Mouse (Mus musculus): ENCODE results near the gene Tagln2.
A peak's percentile ranks its signal among the peaks of the same experiment; 100 is the strongest.

Tagln2 gene

GRCm38 (mm10) chr1:172502145-172503110, 2.6 kb downstream of the Tagln2 start:
- DNase-seq (ENCODE audit: low read depth, low spot score): no peak

GRCm38 (mm10) chr1:172503111-172503997, 3.5 kb downstream of the Tagln2 start:
- no peak for DNase-seq (ENCODE audit: low read depth, low spot score)

GRCm38 (mm10) chr1:172504756-172505155, 4.9 kb downstream of the Tagln2 start:
- DNase-seq (ENCODE audit: low read depth, low spot score): no peak

DNA sequence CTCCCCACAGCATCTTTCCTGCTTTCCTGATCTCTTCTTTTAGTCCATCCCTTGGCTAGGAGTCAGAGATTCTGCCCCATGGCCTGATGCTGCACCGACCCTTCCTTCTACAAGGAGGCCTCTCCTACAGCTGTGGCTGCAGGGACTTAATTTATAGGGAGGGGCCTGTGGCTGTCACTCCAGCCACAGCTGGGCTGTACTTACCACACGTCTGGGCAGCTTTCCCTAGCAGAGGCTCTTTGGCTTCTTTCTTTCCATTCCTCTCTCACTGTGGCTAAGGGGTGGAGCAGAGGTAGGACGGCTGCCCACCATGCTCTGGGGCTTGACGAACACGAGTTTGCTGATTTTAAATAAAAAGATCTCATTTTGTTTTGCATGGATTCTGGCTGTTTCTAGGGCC, 7.2 kb downstream of the Tagln2 start:
- no peak for DNase-seq (ENCODE audit: low read depth, low spot score)

- no peak for DNase-seq (ENCODE audit: low read depth, low spot score)
Observed at GRCm38 (mm10) chr1:172507701-172508100, 7.9 kb downstream of the Tagln2 start.

GRCm38 (mm10) chr1:172508172-172508571, 8.3 kb downstream of the Tagln2 start:
- no peak for DNase-seq (ENCODE audit: low read depth, low spot score)

- no peak for DNase-seq (ENCODE audit: low read depth, low spot score)
Observed at GRCm38 (mm10) chr1:172509235-172509634, 9.4 kb downstream of the Tagln2 start.

DNA sequence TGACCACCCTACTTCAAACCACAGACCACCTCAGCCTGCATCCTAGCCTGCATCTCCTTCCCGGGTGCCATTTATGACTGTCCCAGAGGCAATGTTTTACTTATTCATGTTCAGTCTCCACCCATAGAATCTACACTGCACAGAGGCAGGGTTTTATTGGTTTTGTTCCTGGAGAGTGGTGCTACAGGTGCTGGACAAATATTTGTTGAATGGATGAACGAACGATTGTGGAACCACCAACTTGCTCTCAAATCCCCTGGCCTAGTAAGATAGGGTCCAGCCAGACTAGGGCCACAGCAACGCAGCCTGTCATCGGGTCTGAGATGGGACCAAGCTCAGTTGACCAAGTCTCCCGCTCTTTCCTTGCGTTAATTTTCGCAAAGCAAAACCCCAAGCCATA, 10.1 kb downstream of the Tagln2 start:
- DNase-seq (ENCODE audit: low read depth, low spot score): no peak

DNA sequence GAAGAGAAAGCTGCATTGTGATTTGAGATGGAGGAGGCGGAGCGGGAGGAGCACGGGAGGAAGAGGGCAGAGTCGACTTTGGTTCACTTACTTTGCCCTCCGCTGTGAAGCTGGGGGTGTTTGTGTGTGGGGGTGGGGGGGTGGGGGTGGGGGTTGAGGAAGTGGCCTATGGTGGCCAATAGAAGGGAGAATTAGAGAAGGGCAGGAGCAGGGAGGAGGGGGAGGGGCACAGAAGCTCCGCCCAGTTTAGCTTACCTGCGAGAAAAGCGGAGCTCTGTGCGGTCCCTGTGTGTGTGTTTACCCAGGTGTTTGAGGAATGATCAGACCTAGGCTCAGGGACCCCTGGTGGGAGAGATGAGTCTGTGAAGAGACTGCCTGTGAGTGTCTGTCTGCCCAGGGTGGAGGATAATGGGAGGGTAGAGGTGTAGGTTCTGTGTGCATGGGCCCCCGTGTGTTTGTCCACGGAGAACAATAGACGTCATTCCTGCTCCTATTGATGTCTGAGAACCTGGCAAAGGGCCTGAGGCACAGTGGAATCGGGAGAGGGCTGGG, 10.7 kb downstream of the Tagln2 start:
- no peak for DNase-seq (ENCODE audit: low read depth, low spot score)

GRCm38 (mm10) chr1:172512962-172513361, 13.1 kb downstream of the Tagln2 start:
- peak; percentile 69 for DNase-seq (ENCODE audit: low read depth, low spot score)

DNA sequence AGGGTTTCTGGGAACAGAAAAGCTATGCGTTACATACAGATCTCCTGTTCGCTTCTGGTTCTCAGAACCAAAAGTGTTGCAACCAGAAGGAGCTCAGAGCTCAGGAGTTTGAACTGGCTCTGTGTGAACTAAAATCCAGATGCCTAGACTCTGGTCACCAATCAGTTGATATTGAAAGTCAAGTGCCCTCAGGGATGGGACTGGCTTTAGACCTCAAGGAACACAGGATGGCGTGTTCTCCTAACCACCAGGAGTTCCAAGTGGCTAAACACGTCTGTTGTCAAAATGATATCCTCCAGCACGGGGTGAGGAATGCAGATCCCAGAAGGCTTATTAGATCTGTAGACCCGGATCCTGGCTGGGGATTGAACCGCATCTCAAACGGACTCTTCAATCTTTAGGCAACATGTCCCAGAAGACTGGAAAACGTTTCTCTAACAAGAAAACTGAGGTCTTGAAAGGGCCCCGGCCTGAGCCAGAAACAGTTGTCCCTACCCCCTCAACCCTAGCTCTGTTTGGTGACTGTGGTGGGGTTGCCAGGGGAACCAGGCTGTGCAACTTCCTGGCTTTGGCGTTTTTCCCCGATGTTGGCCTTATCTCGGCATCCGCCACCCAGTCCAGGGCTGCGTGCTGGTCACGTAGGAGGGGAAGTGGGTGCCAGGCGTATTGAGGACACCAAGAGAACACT, 13.8 kb downstream of the Tagln2 start:
- no peak for DNase-seq (ENCODE audit: low read depth, low spot score)

GRCm38 (mm10) chr1:172514213-172514529, 14.3 kb downstream of the Tagln2 start:
- no peak for DNase-seq (ENCODE audit: low read depth, low spot score)

DNA sequence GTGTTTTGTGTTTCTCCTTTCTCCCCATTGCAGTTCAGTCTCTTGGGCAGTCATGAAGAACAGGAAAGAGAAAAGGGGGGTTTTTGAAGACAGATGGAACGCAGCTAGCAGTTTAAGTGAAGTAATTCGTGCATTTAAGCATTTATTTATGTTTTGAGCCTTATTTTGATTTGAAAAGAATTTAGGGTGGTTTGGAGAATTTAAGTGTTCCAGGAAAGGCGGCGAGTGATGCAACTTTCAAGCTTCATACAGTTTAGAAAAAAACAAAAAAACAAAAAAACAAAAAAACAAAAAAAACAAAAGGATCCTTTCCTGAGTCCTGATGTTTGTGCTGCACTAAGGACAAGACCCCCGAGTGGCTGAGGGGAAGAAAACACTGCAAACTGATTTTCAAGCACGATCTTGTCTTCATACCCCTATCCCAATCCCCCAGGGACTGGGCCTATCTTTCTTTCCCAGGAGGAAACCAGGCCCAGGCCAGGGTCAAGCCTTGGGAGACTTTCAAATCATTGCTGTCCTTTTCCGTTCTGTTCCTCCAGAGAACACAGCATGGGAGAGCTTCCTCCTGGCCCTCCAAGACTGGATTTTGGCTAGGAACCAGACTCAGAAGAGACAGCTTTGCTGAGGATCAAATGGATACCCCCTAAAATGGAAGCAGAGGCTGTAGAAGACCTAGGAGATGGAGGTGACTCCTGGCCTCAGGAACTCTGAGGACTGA, 14.9 kb downstream of the Tagln2 start:
- DNase-seq (ENCODE audit: low read depth, low spot score): no peak

DNA sequence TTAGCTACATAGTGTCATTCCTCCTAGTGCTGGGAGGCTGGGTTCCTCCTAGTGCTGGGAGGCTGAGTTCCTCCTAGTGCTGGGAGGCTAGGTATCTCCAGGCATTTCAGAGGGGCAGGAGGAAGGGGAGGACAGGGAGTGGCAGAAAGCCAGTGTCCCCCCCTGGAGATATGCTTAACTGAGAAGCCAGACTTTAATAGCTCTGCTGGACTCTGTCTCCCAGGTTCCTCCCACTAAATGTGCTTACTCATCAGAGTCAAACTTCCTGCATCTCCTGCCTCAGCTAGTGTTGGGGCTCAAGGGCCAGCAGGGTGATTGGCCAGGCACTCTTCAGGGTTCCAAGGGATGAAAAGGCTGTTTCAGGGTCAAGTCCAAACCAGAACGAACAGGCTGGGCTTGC, 15.5 kb downstream of the Tagln2 start:
- no peak for DNase-seq (ENCODE audit: low read depth, low spot score)

DNA sequence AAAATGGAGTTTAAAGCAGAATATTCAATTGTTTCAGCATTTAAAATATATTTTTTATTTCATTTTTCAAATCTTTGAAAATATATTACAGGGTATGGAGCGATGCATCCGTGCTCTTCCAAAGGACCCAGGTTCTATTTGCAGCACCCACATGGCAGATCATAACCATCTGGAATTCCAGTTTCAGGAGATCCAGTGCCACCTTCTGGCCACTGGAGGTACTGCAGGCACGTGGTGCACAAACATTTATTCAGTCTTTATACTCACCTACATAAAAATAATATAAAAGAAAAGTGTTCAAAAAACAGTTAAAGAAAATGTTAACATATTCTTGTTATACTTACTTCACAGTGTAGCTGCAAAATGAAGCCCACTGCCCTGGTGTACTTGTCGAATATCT, 18.2 kb downstream of the Tagln2 start:
- no peak for DNase-seq (ENCODE audit: low read depth, low spot score)

DNA sequence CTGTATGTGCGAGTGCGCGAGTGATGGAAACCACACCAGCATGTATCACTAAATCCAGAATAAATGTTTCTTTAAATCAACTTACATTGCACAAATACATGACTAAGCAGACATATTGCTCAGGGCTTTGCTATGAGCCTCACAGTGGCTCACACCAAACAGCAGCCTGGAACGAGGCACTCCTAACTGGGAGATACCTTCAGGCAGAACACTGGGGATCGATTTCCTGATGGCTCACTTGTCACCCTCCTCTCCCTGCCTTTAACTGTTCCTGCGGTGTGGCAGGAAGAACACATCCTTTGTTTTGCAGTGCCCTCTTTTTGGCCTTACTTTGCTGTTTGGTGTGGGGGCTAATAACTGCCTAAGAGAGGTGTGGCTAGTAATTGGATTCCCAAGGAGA, 19.8 kb downstream of the Tagln2 start:
- DNase-seq (ENCODE audit: low read depth, low spot score): no peak

DNA sequence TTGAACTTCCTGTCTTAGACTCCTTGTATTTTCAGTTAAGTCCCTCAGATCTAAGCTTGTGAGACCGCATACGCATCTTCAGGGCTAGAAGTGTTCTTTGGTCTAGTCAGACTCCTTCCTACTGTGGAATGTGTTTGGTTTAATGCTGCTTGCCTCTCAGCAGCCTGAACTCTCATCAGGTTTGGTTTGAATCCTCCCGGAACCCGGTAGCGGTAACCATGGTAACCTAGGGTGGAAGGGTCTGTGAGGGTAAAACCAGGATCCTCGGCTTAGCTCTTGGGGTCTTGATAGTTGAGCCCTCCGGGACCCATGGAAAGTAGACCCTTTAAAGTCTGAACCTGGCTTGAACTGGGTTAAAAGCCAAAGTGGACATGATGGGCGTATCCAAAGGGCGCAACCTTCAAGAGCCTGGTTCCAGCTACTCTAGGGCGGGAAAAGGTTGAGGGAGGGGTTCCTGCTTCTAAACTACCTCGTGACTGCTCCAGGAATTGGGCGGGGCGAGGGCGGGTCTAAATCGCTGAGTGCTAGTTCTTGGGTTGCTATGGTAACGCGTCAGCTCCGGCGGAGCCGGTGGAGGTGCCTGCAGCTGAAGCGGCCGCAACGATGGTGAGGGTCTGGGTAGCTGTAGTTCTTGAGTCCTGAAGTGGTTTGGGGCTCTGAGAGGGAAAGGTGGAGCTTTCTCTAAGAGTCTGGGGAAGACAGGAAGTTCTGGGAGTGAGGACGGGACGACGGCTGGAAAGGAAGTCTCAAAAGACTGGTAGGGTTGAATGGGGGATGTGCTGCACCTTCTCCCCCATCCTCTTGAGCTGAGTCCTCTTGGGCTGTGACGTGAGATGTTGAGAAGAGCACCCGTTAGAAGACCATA, 21.0 kb downstream of the Tagln2 start, which contains the start of gene Cfap45:
Gene Cfap45, plus strand, starts transcription at position 226 of the 865 bp plus-strand sequence.
- DNase-seq (ENCODE audit: low read depth, low spot score): no peak

- peak; percentile 38 for DNase-seq (ENCODE audit: low read depth, low spot score)
Observed at GRCm38 (mm10) chr1:172522524-172522923, 22.7 kb downstream of the Tagln2 start.

DNA sequence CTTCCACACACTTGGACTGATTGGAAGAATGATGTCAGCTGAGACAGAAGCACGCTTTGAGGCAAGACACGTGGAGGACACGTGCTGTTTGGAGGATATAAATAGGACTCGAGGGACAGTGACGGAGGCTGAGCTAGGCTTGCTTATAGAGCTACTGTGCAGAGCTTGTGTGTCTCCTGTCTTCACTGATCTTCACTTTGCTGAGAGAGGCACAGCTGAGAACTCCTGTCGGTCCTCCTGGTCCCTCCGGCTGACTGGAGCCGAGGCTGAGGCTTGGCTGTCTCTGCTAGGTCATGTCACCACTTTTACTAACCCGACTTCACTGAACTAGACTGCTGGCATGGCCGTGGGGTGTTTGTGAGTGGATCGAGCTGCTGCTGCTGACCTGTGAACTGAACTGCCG, 23.9 kb downstream of the Tagln2 start:
- DNase-seq (ENCODE audit: low read depth, low spot score): no peak
